Mouse (Mus musculus) lung, postnatal 4 days (tissue): Measurements from ENCODE around the gene Gm44503.

Experiments used
- DNase-seq, 2 experiments: peaks; one replicate each; pipeline ENCODE4 v3.0.0; 2021

Gm44503 gene

GRCm38 (mm10) chr9:73031421-73031820 is 72.8 kb downstream of the Gm44503 start:
- no peak for DNase-seq

GRCm38 (mm10) chr9:73033406-73033805 is 74.8 kb downstream of the Gm44503 start:
- no peak for DNase-seq

GRCm38 (mm10) chr9:73039222-73039945 is 80.7 kb downstream of the Gm44503 start:
- peak; percentile 94 for DNase-seq

- no peak for DNase-seq
Measured at GRCm38 (mm10) chr9:73040080-73040479, 81.4 kb downstream of the Gm44503 start, which contains the start of gene Pigb. TSS of gene Pigb (minus strand) at chr9:73040378.

GRCm38 (mm10) chr9:73044146-73045079 is 85.8 kb downstream of the Gm44503 start, which contains the start of gene Rab27a:
TSS of gene Rab27a (plus strand) at chr9:73044854.
- DNase-seq = peak; percentile 81 to 91

- no peak for DNase-seq
Measured at GRCm38 (mm10) chr9:73045204-73045603, 86.6 kb downstream of the Gm44503 start.

GRCm38 (mm10) chr9:73045711-73046110 is 87.1 kb downstream of the Gm44503 start:
- no peak for DNase-seq

GRCm38 (mm10) chr9:73047906-73048305 is 89.3 kb downstream of the Gm44503 start:
- no peak for DNase-seq

- no peak for DNase-seq
Measured at GRCm38 (mm10) chr9:73048927-73049326, 90.3 kb downstream of the Gm44503 start.

- DNase-seq = no peak
Measured at GRCm38 (mm10) chr9:73049833-73050232, 91.2 kb downstream of the Gm44503 start.

- no peak for DNase-seq
Measured at GRCm38 (mm10) chr9:73050606-73051005, 92.0 kb downstream of the Gm44503 start.

- no peak for DNase-seq
Measured at GRCm38 (mm10) chr9:73055441-73055911, 96.8 kb downstream of the Gm44503 start.

- no peak for DNase-seq
Measured at GRCm38 (mm10) chr9:73059224-73059623, 100.6 kb downstream of the Gm44503 start.

- DNase-seq = no peak
Measured at GRCm38 (mm10) chr9:73063621-73064290, 105.1 kb downstream of the Gm44503 start.
